Mouse (Mus musculus) forebrain, embryonic 10.5 days (tissue): ENCODE measurements at regions not wholly inside any gene's neighbourhood (a gene's known extent, or its start where the extent isn't known, plus 50 kb on each side); places are given as distances from the start of the nearest gene placed in this dataset.
A peak's percentile ranks its signal among the peaks of the same experiment; 100 is the strongest.
"Not testable (repeated sequence)": the region's sequence is repeated elsewhere in the genome, so short reads cannot be mapped to it uniquely, and the experiment has no call there.

Experiments
- DNase-seq: peaks from one replicate; pipeline ENCODE4 v3.0.0-alpha.2; 2017; ENCODE audit warnings: low spot score; ENCODE audit errors: extremely low spot score
- H3K27ac ChIP-seq: fragments of 300-500 bp; sonication (generic); 2 replicates; pipeline ENCODE4 v1.5.1; 2016; ENCODE audit warnings: mild to moderate bottlenecking
- H3K27me3 ChIP-seq: fragments of 300-500 bp; sonication (generic); 2 replicates; pipeline ENCODE4 v1.6.1; 2016; ENCODE audit warnings: mild to moderate bottlenecking; ENCODE audit not compliant: poor library complexity, severe bottlenecking
- H3K36me3 ChIP-seq: fragments of 300-500 bp; sonication (generic); replicated peaks from 2 replicates; pipeline ENCODE4 v1.6.1; 2016; ENCODE audit warnings: mild to moderate bottlenecking, moderate library complexity
- H3K4me1 ChIP-seq: fragments of 300-500 bp; sonication (generic); 2 replicates; pipeline ENCODE4 v1.6.1; 2016
- H3K4me3 ChIP-seq: fragments of 300-500 bp; sonication (generic); 2 replicates; pipeline ENCODE4 v1.5.1; 2016; ENCODE audit warnings: mild to moderate bottlenecking, moderate library complexity
- H3K9me3 ChIP-seq: fragments of 300-500 bp; sonication (generic); 2 replicates; pipeline ENCODE4 v1.6.1; 2016; ENCODE audit warnings: mild to moderate bottlenecking, moderate library complexity
- WGBS: fragments of 180-500 bp; shearing (Covaris S2); methylation state at CpG from one replicate; pipeline ENCODE4 v1.1.7; 2016; 5-methylcytosine and 5-hydroxymethylcytosine counted together

- Histone ChIP-seq H3K36me3 (peaks cover 27% of the 10 kb centered on the region), H3K9me3 (peaks cover 68% of the 10 kb centered on the region)
- not testable (repeated sequence) for H3K4me3 ChIP-seq, H3K27ac ChIP-seq, H3K4me1 ChIP-seq, H3K27me3 ChIP-seq, DNase-seq
- WGBS: 91% methylated on average over 2 of the region's 2 CpGs
Observed at GRCm38 (mm10) chr17:17197229-17197628, 76.0 kb downstream of the Zfp97 start.

DNA sequence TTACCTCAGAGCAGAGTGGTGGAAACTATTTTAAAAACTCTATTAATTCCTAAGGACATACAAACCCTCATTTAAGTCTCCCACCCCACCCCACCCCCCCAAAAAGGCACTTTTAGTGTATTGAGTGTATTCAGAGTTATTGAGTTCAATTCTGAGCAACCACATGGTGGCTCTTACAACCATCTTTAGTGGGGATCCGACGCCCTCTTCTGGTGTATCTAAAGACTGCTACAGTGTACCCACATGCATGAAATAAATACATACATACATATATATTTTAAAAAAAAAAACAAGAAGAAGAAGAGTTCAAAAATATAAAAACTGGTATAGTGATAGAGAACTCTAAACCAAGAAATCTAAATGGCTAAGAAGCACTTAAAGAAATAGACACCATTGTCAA is 107.9 kb downstream of the Zfp97 start:
- H3K27ac ChIP-seq: no peak overlapping the region
- no peaks in the 10 kb centered on the region for H3K27me3 ChIP-seq
- no peak for DNase-seq
- H3K9me3 ChIP-seq: peaks cover 5% of the 10 kb centered on the region; the same call in 1 of the 2 replicates
- WGBS: 34% methylated on average over 2 of the region's 2 CpGs
- H3K4me1 ChIP-seq: no peaks in the 10 kb centered on the region
- H3K4me3 ChIP-seq: no peak overlapping the region
- no peaks in the 10 kb centered on the region for H3K36me3 ChIP-seq

DNA sequence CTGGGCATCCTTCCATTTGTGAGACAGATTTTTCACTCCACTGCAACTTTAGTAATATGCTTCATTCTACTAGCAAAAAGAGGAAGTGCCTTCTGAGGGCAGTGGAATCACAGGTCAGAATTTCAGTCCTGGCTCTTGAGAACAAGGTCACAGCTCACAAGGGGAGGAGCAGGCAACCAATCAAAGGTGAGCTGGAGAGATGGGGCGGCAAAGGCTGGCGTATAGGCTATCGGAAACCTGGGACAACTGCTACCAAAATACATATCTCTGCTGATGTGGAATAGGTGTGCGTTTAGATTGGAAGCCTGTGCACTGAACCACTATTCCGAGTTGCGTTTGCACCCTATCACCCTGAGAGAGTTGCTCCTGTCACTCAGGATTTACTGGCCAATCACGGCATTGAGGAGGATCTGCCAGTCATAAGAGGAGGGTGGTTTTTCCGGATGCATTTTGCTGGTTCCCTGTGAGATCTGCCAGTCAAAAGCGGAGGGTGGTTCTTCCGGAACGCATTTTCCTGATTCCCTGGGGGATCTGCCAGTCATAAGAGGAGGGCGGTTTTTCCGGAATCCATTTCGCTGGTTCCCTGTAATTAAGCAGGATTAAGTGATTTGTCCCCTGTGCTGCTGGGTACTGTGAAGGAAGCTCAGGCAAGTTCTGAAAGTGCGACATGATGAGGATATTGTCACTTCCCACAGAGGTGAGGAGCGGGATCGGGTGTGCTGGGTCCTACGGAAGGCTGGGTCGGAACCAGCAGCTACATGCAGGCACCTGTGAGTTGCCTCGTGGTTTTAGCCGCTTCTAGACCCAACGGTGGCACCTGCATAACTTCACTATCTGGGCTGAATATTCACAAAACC is 113.3 kb downstream of the Zfp97 start:
- under 1% methylated on average over 22 of the region's 22 CpGs for WGBS
- Histone ChIP-seq H3K4me3 (peak overlapping the region; percentile 61), H3K27ac (peak overlapping the region; percentile 81), H3K9me3 (peaks cover 12% of the 10 kb centered on the region)
- not testable (repeated sequence) for H3K27me3 ChIP-seq, H3K4me1 ChIP-seq, H3K36me3 ChIP-seq
- peak; percentile 89 for DNase-seq

DNA sequence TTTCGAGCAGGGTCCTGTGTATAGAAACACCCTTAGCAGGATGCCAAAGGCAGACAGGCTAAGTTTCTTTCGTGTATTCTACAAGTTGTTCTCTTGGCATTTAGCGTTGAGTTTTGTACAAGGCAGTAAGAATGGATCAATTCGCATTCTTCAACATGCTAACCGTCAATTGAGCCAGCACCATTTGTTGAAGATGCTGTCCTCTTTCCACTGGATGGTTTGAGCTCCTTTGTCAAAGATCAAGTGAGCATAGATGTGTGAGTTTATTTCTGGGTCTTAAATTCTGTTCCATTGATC is 113.9 kb downstream of the Zfp97 start:
- 2% methylated on average over 5 of the region's 5 CpGs for WGBS
- H3K36me3 ChIP-seq: peaks cover 14% of the 10 kb centered on the region
- not testable (repeated sequence) for H3K4me1 ChIP-seq, H3K27me3 ChIP-seq
- H3K27ac ChIP-seq: peak overlapping the region; percentile 70
- peak; percentile 14 for DNase-seq
- H3K9me3 ChIP-seq: peaks cover 18% of the 10 kb centered on the region
- peak overlapping the region; percentile 61 for H3K4me3 ChIP-seq
